Mouse (Mus musculus): Measurements from ENCODE around the gene Ppp1r8.

Gene Ppp1r8

DNA sequence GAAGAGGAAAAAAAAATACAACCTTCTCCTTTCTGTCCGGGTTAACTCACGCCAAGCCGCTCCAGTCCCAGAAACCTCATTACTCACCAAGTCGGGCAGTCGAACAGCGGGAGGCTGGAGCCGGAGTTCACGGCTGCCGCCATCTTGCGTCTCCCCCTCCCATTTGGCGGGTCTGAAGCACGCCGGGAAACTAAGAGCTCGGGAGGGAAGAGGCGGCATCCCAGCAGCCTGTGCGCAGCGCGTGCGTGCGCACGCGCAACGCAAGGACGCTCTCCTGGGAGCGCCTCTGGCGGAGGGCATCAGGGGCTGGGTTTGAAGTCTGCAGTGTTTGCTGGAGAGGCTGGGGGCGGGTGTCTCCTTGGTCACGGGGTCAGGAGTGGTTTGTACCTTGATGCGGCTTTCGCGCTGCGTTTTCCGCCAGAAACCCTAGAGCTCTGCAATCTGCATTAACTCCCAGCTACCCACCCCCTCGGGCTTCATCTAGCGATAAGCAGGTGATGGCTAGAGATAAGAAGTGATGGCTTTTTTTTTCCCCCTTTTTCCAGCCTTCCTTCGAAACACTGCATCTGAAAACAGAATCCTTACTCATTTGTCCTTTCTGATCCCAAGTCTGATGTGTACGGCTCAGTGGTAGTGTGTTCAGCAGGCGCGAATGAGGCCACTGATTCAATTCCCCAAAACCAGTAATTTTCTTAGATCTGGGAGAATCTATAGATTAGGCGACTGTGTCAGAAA, at the start of gene Ppp1r8:
Ppp1r8 (minus strand) TSS at position 200 of the 735 bp plus-strand sequence.
- H3K27me3 ChIP-seq (ENCODE audit: control insufficient read depth, insufficient read depth, low read length, poor library complexity, severe bottlenecking) = no peaks in the 10 kb centered on the region
- DNase-seq (ENCODE audit: low read depth, low spot score) = peak; percentile 92
- peaks cover 8% of the 10 kb centered on the region; the same call in 1 of the 2 replicates for H3K36me3 ChIP-seq (ENCODE audit: control insufficient read depth, insufficient read depth, low read length, poor library complexity, severe bottlenecking)

DNA sequence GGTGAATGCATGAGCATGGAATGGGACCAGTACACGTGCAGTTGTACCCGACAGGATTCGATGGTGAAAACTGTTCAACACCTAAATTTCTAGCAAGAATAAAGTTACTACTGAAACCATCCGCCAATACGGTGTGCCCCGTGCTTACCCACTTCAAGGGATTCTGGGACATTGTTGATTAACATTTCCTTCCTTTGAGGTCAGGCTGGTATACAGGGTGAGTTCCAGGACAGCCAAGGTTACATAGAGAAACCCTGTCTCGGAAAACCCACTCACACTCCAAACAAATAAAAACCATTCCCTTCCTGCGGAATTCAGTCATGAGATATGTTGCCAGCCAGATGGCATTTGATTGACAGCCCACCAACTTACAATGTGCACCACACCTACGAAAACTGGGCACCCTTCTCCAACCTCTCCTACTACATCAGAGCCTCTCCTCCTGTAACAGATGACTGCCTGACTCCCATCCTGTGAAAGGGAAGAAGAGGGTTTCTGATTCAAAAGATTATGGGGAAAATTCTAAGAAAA, 41.9 kb upstream of the Ppp1r8 start:
- DNase-seq (ENCODE audit: low read depth, low spot score) = no peak
- Histone ChIP-seq H3K36me3 (ENCODE audit: control insufficient read depth, insufficient read depth, low read length, poor library complexity, severe bottlenecking) (no peaks in the 10 kb centered on the region), H3K27me3 (ENCODE audit: control insufficient read depth, insufficient read depth, low read length, poor library complexity, severe bottlenecking) (no peaks in the 10 kb centered on the region)

DNA sequence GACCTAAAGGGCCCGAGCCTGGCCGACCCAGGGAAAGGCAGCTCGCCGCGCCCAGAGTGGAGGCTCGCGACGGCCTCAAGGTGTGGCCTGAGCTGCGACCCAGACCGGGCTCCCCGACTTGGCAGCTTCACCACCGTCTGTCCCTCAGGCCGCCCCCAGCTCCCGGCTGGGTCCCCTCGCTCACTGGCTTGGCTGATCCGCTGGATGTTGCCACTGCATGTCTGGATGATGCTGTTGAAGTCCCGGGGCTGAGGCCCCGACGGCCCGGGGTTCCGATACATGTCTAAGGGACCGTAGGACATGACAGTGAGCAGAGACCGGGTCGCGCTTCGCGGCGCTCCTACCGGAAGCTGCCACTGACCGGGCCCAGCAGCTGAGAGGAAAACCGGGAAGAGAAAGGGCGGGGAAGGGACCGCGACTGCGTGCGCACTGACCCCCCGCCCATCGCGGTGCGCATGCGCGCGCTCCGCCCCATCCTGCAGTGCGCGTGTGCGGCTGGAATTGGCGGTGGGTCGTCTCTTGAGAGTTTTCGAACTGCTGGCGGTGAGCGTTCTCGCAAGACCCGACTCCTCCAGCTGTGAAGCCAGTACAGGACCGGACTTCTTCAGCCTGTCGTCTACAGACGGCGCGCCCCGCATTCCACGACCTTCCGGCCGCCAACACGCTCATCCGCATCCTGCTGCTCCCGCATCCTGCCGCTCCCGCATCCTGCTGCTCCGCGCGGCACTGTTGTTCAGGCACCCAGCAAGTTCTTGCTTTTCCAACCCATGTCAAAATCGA, 41.3 kb upstream of the Ppp1r8 start, which contains the start of gene Stx12:
Stx12 (minus strand) TSS at position 446 of the 780 bp plus-strand sequence.
- no peaks in the 10 kb centered on the region for H3K36me3 ChIP-seq (ENCODE audit: control insufficient read depth, insufficient read depth, low read length, poor library complexity, severe bottlenecking)
- H3K27me3 ChIP-seq (ENCODE audit: control insufficient read depth, insufficient read depth, low read length, poor library complexity, severe bottlenecking) = no peaks in the 10 kb centered on the region
- DNase-seq (ENCODE audit: low read depth, low spot score) = peak; percentile 85

DNA sequence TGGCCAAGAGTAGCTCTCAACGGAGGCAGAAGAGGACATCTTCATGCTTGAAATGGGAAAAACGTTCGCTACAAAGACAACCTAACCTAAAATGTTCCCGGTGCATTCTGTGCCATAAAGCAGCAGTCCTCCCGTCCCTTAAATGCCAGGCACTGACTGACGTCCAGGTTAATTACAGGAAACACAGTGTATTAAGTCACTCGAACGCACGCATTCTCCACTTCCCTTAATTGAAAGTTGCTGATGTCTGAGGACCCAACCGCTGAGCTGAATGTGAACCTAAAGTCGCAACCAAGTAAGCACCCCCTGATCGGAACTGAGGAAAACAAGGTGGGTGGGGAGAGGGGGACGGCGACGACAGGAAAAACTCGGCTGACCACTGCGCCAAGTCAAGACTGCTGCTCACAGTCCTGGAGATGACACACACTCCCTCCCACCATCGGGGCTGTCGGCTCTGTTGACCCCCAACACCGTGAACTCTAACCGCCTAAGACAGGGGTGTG, 40.6 kb upstream of the Ppp1r8 start:
- peak; percentile 69 for DNase-seq (ENCODE audit: low read depth, low spot score)
- Histone ChIP-seq H3K27me3 (ENCODE audit: control insufficient read depth, insufficient read depth, low read length, poor library complexity, severe bottlenecking) (no peaks in the 10 kb centered on the region), H3K36me3 (ENCODE audit: control insufficient read depth, insufficient read depth, low read length, poor library complexity, severe bottlenecking) (no peaks in the 10 kb centered on the region)

DNA sequence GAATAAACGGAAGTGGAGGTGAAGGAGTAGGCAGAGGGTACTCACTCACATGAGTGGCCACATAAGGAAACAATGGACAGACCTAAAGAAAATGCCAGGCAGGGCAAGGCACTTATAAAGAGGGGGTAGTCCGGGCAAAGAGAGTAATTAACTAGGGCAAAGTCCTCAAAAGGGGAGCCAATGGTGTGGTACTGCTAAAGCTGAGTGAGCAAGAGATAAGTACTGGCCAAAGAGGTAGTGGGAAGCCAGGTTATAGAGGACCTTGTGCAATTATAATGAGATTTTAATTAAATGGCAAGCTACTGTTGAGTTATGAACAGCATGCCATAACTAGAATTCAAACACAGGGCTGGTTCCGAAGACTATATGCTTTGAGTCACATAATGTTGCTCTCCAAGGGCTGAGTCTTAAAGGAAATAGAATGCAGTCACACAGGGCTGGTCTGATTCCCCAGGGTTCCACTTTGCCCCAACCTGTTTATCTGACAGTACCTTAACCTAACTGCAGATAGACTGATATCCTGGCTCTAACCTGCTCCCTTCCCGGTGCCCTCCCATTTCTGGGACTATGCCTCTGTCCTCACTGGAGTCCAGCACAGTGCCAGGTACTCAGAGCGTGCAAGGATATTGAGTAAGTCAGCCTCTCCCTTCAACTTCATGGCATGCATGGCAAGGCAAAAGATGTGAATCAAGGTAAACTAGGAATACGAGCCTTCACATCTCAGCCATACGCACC, 31.6 kb upstream of the Ppp1r8 start:
- Histone ChIP-seq H3K27me3 (ENCODE audit: control insufficient read depth, insufficient read depth, low read length, poor library complexity, severe bottlenecking) (no peaks in the 10 kb centered on the region), H3K36me3 (ENCODE audit: control insufficient read depth, insufficient read depth, low read length, poor library complexity, severe bottlenecking) (peaks cover 2% of the 10 kb centered on the region; the same call in 1 of the 2 replicates)
- no peak for DNase-seq (ENCODE audit: low read depth, low spot score)

DNA sequence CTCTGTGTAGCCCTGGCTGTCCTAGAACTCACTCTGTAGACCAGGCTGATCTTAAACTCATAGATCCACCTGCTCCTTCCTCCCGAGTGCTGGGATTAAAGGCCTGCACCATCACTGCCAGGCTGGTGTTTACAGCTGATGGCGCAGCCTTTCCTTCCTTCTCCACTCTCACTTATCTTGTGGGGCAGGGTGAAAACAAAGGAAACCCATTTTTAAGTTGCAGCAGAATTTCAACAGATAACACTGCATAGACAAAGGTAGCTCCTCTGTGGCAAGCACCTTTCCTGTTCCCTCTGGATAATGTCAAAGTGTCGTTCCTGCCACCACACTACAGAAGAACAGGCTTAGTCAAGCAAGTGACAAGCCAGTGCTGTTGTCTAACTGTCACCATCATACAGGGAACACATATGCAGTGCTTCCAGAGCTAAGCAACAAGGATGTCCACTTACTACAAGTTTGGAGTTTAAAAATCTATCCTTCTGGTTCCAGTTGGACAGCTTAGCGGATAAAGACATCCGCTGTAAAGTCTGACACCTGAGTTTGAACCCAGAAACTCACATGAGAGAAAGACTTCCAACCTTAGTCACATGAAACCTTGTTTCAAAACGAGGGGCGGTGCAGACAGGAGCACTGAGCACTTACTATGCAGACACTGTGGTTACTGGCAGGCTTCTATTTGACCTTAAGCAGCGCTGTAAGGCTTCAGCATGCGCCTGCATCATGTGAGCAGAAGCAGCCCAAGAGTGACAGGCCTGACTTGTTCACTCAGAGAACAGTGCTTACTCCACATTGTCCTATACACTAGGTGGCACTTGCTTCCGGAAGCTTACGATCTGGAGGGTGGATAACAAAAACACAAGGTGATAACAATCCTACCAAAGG, 30.8 kb upstream of the Ppp1r8 start:
- DNase-seq (ENCODE audit: low read depth, low spot score) = no peak

DNA sequence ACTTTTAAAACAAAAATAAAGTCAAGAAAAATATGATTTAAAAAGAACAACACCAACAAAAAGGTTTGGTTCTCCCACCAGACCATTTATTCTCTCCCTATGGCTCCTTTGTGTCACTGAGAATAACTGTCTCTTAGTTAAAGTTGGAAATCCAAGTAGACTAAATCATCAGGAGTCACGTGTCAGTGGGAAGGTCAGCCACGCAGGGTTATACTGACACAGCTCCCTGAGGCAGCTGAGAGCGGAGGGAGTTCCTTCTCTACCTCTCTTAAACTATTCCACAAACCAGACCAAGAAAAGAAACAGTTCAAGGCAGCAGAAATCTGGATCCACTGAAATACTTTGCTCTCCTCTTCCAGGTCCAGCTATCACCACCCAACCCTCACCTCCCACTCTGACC, 28.1 kb upstream of the Ppp1r8 start:
- H3K27me3 ChIP-seq (ENCODE audit: control insufficient read depth, insufficient read depth, low read length, poor library complexity, severe bottlenecking) = no peaks in the 10 kb centered on the region
- H3K36me3 ChIP-seq (ENCODE audit: control insufficient read depth, insufficient read depth, low read length, poor library complexity, severe bottlenecking) = peaks cover 3% of the 10 kb centered on the region
- DNase-seq (ENCODE audit: low read depth, low spot score) = no peak

More for the DNA sequence above, 30.8 kb upstream of the Ppp1r8 start:
- Histone ChIP-seq H3K27me3 (ENCODE audit: control insufficient read depth, insufficient read depth, low read length, poor library complexity, severe bottlenecking) (no peaks in the 10 kb centered on the region), H3K36me3 (ENCODE audit: control insufficient read depth, insufficient read depth, low read length, poor library complexity, severe bottlenecking) (peaks cover 2% of the 10 kb centered on the region; the same call in 1 of the 2 replicates)

DNA sequence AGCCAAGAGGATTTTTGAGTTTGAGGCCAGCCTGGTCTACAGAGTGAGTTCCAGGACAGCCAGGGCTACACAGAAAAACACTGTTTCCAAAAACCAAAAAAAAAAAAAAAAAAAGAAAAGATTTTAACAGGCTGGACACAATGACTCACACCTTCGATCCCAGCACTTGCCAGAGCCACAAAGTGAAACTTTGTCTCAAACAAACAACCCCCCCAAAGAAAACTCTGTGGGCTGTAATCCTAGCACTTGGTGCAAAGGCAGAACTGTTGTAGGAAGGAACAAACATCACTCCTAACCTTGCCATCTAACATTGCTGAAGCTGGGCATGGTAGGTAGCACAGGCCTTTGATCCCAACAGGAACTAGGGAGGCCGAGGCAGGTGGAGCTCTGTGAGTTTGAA, 21.9 kb upstream of the Ppp1r8 start:
- DNase-seq (ENCODE audit: low read depth, low spot score) = no peak
- Histone ChIP-seq H3K27me3 (ENCODE audit: control insufficient read depth, insufficient read depth, low read length, poor library complexity, severe bottlenecking) (no peaks in the 10 kb centered on the region), H3K36me3 (ENCODE audit: control insufficient read depth, insufficient read depth, low read length, poor library complexity, severe bottlenecking) (peaks cover 15% of the 10 kb centered on the region; the same call in 1 of the 2 replicates)

DNA sequence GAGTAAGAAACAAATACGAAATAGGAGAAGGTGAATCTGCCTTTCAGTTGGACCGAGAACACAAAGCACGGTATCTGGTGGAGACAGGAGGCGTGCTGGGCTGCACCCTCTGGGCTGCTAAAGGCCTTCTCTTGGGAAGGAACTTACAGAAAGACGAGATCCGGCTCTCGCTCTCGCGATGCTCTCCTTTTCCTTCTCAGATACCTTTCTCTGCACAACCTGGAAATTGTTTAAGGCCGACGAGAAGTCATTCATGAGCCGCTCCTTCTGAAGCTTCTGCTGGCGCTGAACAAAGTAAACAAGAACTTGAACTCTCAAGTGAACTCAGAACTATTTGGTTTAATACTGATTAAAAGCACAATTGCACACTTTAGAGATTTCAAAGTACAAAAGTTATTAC, 20.0 kb upstream of the Ppp1r8 start:
- Histone ChIP-seq H3K36me3 (ENCODE audit: control insufficient read depth, insufficient read depth, low read length, poor library complexity, severe bottlenecking) (peaks cover 17% of the 10 kb centered on the region; the same call in 1 of the 2 replicates), H3K27me3 (ENCODE audit: control insufficient read depth, insufficient read depth, low read length, poor library complexity, severe bottlenecking) (no peaks in the 10 kb centered on the region)
- no peak for DNase-seq (ENCODE audit: low read depth, low spot score)

DNA sequence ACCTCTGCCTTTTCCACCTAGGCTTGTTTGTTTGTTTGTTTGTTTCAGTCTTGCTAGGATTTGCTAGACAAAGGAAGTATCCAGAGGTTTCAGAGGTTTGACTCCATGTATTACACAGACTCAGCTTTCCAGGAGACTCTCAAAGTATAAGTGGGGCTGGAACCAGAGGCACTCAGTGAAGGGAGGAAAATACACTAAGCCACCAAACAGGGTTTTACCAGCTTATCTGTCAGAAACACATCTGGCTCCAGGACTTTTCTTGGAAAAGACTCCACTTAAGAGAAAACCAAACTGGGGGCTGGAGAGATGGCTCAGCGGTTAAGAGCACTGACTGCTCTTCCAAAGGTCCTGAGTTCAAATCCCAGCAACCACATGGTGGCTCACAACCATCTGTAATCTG, 17.9 kb upstream of the Ppp1r8 start:
- Histone ChIP-seq H3K36me3 (ENCODE audit: control insufficient read depth, insufficient read depth, low read length, poor library complexity, severe bottlenecking) (peaks cover 21% of the 10 kb centered on the region; the same call in 1 of the 2 replicates), H3K27me3 (ENCODE audit: control insufficient read depth, insufficient read depth, low read length, poor library complexity, severe bottlenecking) (no peaks in the 10 kb centered on the region)
- DNase-seq (ENCODE audit: low read depth, low spot score) = no peak

DNA sequence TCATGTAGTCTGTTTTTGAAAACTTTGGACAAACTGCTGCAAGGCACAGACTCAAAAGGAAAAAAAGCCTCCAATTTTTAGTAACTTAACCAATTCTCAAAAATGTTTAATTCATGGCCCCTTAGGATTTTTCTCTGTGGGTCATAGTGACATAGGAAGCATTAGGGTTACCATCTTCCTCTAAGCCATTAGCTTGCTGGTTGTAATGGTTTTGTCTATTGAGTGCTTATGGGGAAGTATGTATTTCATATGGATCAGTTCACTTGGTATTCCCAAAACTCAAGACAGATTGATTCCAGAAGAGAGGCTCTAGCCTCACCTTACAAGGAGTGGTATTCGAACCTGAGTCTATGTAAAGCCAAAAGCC, 719 bp upstream of the Ppp1r8 start:
- no peak for DNase-seq (ENCODE audit: low read depth, low spot score)
- no peaks in the 10 kb centered on the region for H3K27me3 ChIP-seq (ENCODE audit: control insufficient read depth, insufficient read depth, low read length, poor library complexity, severe bottlenecking)
- H3K36me3 ChIP-seq (ENCODE audit: control insufficient read depth, insufficient read depth, low read length, poor library complexity, severe bottlenecking) = peaks cover 8% of the 10 kb centered on the region; the same call in 1 of the 2 replicates

DNA sequence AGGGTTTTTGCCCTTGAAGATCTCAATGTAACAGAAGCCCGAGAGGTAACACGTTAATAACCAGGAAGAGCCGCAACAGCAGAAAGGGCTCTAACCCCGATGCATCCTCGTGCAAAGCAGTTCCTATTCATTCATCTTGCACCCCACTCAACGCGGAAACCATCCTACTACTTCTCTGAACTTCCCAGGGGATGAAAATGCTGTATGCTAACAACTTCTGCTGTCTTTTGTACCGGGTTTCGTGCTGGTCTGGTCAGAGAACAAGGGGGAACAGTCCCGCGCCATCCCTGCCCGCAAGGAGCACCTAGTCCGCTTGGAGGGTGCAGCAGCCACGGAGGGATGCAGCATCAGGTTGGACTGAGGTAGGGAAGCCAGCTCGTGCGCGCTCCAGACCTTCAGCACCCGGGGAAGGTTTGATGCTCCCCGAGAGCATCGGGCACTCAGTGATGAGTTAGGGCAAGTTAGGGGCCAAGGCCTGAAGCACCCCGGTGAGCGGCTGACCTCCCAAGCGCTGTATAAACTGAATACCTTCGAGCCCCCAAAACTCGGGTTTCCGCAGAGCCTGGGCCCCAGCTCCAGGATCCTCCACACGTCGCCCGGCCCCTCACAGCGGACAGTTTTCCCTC, 575 bp downstream of the Ppp1r8 start:
- DNase-seq (ENCODE audit: low read depth, low spot score) = peak; percentile 25
- Histone ChIP-seq H3K36me3 (ENCODE audit: control insufficient read depth, insufficient read depth, low read length, poor library complexity, severe bottlenecking) (peaks cover 8% of the 10 kb centered on the region; the same call in 1 of the 2 replicates), H3K27me3 (ENCODE audit: control insufficient read depth, insufficient read depth, low read length, poor library complexity, severe bottlenecking) (no peaks in the 10 kb centered on the region)

DNA sequence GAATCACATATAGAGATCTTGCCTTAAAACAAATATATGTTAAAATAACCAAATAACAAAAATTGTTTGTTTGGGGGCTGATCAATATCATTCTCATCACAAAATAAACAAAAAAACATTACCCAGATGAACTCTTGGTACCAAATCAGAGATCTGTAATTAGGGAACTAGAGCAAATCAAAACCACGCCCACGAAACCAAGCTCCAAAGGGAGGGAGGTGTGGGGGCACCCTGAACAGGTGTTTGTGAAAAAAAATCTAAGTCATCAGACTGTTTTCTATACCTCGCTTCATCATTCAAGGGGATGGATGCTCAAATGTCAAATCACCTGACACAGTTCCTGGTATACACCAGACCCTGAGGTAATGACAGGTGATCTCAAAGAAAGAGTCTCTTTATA, 1.5 kb downstream of the Ppp1r8 start:
- H3K27me3 ChIP-seq (ENCODE audit: control insufficient read depth, insufficient read depth, low read length, poor library complexity, severe bottlenecking) = no peaks in the 10 kb centered on the region
- DNase-seq (ENCODE audit: low read depth, low spot score) = peak; percentile 52
- H3K36me3 ChIP-seq (ENCODE audit: control insufficient read depth, insufficient read depth, low read length, poor library complexity, severe bottlenecking) = peaks cover 11% of the 10 kb centered on the region; the same call in 1 of the 2 replicates
